Mouse (Mus musculus) olfactory bulb, adult 2 months (tissue): ENCODE results near the gene Tmem232. TPM values are rescaled to one million over a fixed set of nuclear protein-coding genes. Genes with fewer than 3 reads are reported as not detected.
"Not testable (repeated sequence)": the region's sequence is repeated elsewhere in the genome, so short reads cannot be mapped to it uniquely, and the experiment has no call there.

ENCODE experiments used
- H3K27ac ChIP-seq: fragments of 200-500 bp; 2 replicates; pipeline ENCODE4 v1.5.1; 2012; ENCODE audit warnings: low read depth, low read length; ENCODE audit not compliant: insufficient read depth
- H3K4me1 ChIP-seq: fragments of 200-500 bp; 2 replicates; pipeline ENCODE4 v1.6.1; 2012; ENCODE audit warnings: low read length; ENCODE audit not compliant: control insufficient read depth, insufficient read depth
- H3K4me3 ChIP-seq: fragments of 200-500 bp; 2 replicates; pipeline ENCODE4 v1.5.1; 2012; ENCODE audit warnings: mild to moderate bottlenecking, low read depth, low read length, moderate library complexity; ENCODE audit not compliant: insufficient read depth
- CTCF ChIP-seq: fragments of 200-500 bp; IDR thresholded peaks from 2 replicates; pipeline ENCODE4 v1.5.1; 2012; ENCODE audit warnings: low read depth, mild to moderate bottlenecking, low read length, moderate library complexity; ENCODE audit not compliant: insufficient read depth
- POLR2A ChIP-seq: fragments of 200-500 bp; IDR thresholded peaks from 2 replicates; pipeline ENCODE4 v1.6.1; 2012; ENCODE audit warnings: mild to moderate bottlenecking, low read depth, low read length, moderate library complexity; ENCODE audit not compliant: insufficient read depth
- WGBS: fragments of 180-500 bp; shearing (Covaris S2); methylation state at CpG from one replicate; pipeline ENCODE4 v1.1.7; 2018; 5-methylcytosine and 5-hydroxymethylcytosine counted together
- polyA plus RNA-seq: library from polyadenylated mRNA; stranded (reverse); fragments of >200 nt; gene quantifications from 2 replicates; pipeline ENCODE4 v1.2.4, GENCODE M21; 2012; ENCODE audit warnings: low replicate concordance; ENCODE audit not compliant: missing spikeins, insufficient read depth, insufficient read length

Gene Tmem232
- polyA plus RNA-seq, 1 experiment = not detected

DNA sequence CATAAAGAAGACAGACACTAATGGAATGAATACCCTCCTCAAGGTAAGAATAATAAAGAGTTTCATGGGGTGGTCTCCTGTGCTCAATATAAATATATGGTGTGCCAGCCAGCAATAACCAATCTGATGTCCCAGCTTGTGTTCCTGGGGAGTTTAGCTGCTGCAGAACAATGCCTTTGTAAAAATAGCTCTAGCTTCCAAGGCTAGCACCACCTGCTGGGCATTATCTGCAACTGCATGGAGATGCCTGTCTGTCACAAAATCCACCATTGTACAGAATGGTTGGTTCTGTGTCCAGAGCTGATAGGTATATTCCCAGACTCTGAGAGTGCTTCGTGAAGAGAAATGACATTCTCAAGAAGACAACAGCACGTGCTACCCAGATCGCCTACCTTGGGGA lies 4.4 kb downstream of the Tmem232 start:
- Histone ChIP-seq H3K4me3 (no peak overlapping the region), H3K27ac (no peak overlapping the region), H3K4me1 (no peaks in the 10 kb centered on the region)
- 30% methylated on average over 3 of the region's 3 CpGs for WGBS
- TF ChIP-seq CTCF (no peak), POLR2A (no peak)

DNA sequence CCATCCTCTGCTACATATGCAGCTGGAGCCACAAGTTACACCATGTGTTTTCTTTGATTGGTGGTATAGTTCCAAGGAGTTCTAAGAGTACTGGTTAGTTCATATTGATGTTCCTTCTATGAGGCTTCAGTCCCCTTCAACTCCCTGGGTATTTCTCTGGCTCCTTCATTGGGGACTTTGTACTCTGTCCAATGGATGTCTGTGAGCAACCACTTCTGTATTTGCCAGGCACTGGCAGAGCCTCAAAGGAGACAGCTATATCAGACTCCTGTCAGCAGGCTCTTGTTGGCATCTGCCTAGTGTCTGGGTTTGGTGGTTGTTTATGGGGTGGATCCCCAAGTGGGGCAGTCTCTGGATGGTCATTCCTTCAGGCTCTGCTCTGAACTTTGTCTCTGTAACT lies 8.2 kb downstream of the Tmem232 start:
- H3K4me1 ChIP-seq, H3K27ac ChIP-seq, H3K4me3 ChIP-seq: not testable (repeated sequence)

DNA sequence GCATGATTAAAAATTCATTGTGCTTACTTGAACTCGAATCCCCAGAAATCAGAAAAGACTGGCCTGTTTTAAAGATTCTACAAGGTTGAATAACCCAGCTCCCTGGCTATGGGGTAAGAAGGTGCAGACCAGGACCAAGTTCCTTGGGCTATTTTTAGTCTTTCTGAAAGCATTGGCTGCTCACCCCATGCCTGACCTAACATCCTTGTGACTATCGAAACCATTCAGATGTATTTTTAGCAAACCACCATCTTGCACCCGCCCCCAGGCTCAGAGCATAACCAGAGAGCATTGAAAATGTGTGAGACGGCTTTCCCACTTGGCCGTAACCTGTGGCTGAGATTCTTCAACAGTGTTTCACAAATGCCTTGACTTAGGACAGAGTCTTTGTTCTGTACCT lies 13.1 kb downstream of the Tmem232 start:
- 81% methylated on average over 5 of the region's 5 CpGs for WGBS
- Histone ChIP-seq H3K4me1 (no peaks in the 10 kb centered on the region), H3K4me3 (no peak overlapping the region), H3K27ac (no peak overlapping the region)
- no peak for TF ChIP-seq CTCF
- TF ChIP-seq POLR2A = no peak

DNA sequence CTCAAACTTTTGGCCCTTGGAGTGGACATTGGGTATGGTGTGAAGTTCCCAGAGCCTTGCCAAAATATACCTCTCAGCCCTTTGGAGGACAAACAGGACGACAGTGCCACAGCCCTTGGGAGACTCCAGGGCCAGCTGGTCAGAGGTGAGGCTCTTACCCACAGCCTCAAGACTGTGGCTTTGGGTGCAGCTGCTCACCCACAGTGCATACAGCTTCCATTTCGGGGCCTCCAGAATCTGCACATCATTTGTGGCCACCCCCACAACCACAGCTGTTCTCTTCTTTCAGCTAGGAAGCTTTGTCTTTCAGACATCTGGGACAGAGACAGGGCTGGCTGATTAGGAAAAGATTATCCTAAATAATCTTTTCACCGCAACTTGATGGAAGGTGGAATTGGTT lies 27.1 kb downstream of the Tmem232 start:
- Histone ChIP-seq H3K4me3 (no peak overlapping the region), H3K27ac (no peak overlapping the region), H3K4me1 (no peaks in the 10 kb centered on the region)
- 70% methylated on average over 3 of the region's 3 CpGs for WGBS
- TF ChIP-seq POLR2A (no peak), CTCF (no peak)

- TF ChIP-seq CTCF (no peak), POLR2A (no peak)
- H3K4me3 ChIP-seq = no peak overlapping the region
- H3K4me1 ChIP-seq = no peaks in the 10 kb centered on the region
- H3K27ac ChIP-seq = no peak overlapping the region
- 85% methylated on average over 10 of the region's 10 CpGs for WGBS
Measured at GRCm38 (mm10) chr17:65484654-65485053, 55.9 kb downstream of the Tmem232 start.

- no peak overlapping the region for H3K27ac ChIP-seq
- TF ChIP-seq CTCF (no peak), POLR2A (no peak)
- H3K4me1 ChIP-seq = no peaks in the 10 kb centered on the region
- WGBS = 80% methylated on average over 10 of the region's 10 CpGs
- H3K4me3 ChIP-seq = no peak overlapping the region
Measured at GRCm38 (mm10) chr17:65476747-65477146, 63.8 kb downstream of the Tmem232 start.

DNA sequence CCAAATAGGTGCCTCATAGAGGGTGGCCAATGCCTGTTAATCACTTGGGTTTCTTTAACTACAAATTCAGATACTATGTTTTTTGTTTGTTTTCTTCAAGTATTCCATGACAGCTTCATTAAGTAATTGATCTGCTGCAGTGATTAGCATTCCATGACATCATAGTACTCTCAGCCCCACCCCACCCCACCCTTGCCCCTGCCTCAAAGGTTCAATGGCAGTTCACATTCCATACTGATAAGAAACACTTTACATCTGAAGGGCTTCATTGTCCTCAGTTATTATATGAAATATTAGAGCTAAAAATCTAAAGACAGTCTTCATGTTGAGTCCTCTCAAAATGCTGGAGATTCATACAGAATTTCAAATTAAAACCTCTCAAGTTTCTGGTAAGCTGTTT lies 89.8 kb downstream of the Tmem232 start:
- Histone ChIP-seq H3K27ac (no peak overlapping the region), H3K4me3 (no peak overlapping the region)

GRCm38 (mm10) chr17:65437906-65438305 lies 102.7 kb downstream of the Tmem232 start:
- not testable (repeated sequence) for H3K4me3 ChIP-seq, H3K27ac ChIP-seq, H3K4me1 ChIP-seq
- 87% methylated on average over 12 of the region's 12 CpGs for WGBS

More for the DNA sequence above, 89.8 kb downstream of the Tmem232 start:
- TF ChIP-seq CTCF = no peak
- TF ChIP-seq POLR2A = no peak
- no peaks in the 10 kb centered on the region for H3K4me1 ChIP-seq

DNA sequence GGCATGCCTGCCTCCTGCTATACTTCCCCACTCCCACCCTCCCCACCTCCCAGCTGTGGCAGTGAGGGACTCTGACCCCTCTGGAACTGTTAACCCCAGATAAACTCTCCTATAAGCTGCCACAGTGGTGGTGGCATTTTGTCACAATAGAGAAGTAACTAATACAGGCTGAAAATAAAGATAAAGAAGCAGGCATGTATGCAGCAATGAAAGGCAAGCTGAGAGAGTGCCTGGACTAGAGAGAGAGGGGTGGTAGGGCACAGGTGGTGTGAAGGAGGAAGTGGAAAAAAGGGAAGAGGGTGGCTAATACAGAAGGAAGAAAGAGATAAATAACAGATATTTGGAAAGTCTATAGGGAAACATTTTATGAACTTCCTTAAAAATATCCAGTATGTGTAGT lies 121.5 kb downstream of the Tmem232 start:
- no peak for TF ChIP-seq CTCF
- no peak for TF ChIP-seq POLR2A
- Histone ChIP-seq H3K4me1 (no peaks in the 10 kb centered on the region), H3K4me3 (no peak overlapping the region), H3K27ac (no peak overlapping the region)

- TF ChIP-seq CTCF (no peak), POLR2A (no peak)
- 64% methylated on average over 9 of the region's 9 CpGs for WGBS
Measured at GRCm38 (mm10) chr17:65405309-65405708, 135.3 kb downstream of the Tmem232 start.

GRCm38 (mm10) chr17:65400914-65401313 lies 139.7 kb downstream of the Tmem232 start:
- WGBS = 40% methylated on average over 1 of the region's 1 CpGs
- no peak overlapping the region for H3K27ac ChIP-seq
- no peak for TF ChIP-seq CTCF
- no peak for TF ChIP-seq POLR2A
- H3K4me3 ChIP-seq = no peak overlapping the region
- no peaks in the 10 kb centered on the region for H3K4me1 ChIP-seq

More at GRCm38 (mm10) chr17:65405309-65405708, 135.3 kb downstream of the Tmem232 start:
- no peak overlapping the region for H3K27ac ChIP-seq
- H3K4me1 ChIP-seq = no peaks in the 10 kb centered on the region
- H3K4me3 ChIP-seq = no peak overlapping the region
